Comparison of ENCODE assay signal across 10 mouse cellular contexts in genomic region chr7:110548268-110548667, GRCm38 (mm10).
DNase-seq lines count a peak whose midpoint lies in the region; ATAC-seq and TF ChIP-seq lines count a peak whose summit lies in the region.
"Had no signal": no experiment of that assay in that cellular context is flagged by ENCODE, and none has a peak within 500 bp of the region (broad histone marks: within the 10 kb centered on the region; RNA-seq: fewer than 3 reads in every experiment).

No protein-coding gene starts in this region.

- H3K4me1 ChIP-seq in kidney, adult 2 months (ENCODE audit: control insufficient read depth, insufficient read depth, low read length), result 0 out of 2 replicates have a peak, but pooled peaks cover 3% of the 10 kb centered on the region
- H3K4me1 ChIP-seq: lung, embryonic 15.5 days; neural tube, embryonic 12.5 days had no signal

- no peaks in the 10 kb centered on the region for H3K36me3 ChIP-seq in kidney, adult 2 months (ENCODE audit: control insufficient read depth, insufficient read depth, low read length)
- H3K36me3 ChIP-seq: lung, embryonic 15.5 days; neural tube, embryonic 12.5 days had no signal

- H3K27me3 ChIP-seq in kidney, adult 2 months (replicated peaks; ENCODE audit: control insufficient read depth, insufficient read depth, low read length), result no peaks in the 10 kb centered on the region
- H3K27me3 ChIP-seq: lung, embryonic 15.5 days; neural tube, embryonic 12.5 days had no signal

- WGBS in kidney, adult 2 months, result 57% methylated on average over 1 of the region's 1 CpGs

- H3K4me3 ChIP-seq in kidney, adult 2 months (ENCODE audit: insufficient read depth, low read depth, low read length), result no peak overlapping the region
- H3K4me3 ChIP-seq: lung, embryonic 15.5 days; neural tube, embryonic 12.5 days had no signal

- no peak for TF ChIP-seq POLR2A in kidney, adult 2 months (IDR thresholded peaks at IDR 0.05; ENCODE audit: low read depth, low read length)

- peak; percentile 77 for DNase-seq in cerebellum, adult 9-10 months
- peak; percentile 64 for DNase-seq in kidney, adult 2 months
- no peak for DNase-seq in kidney, postnatal 4 days
- peak; percentile 69 for DNase-seq in 3T3-L1 (ENCODE audit: low read depth, low spot score)
- peak; percentile 32 for DNase-seq in embryo, embryonic 10.5 days (ENCODE audit: low spot score)
- DNase-seq in ovary, postnatal 14 days (ENCODE audit: low spot score), result no peak
- DNase-seq in right cerebral cortex, postnatal 10 days (ENCODE audit: low spot score in 2 of 2), result no peak

- no peak for ATAC-seq in cerebellum, adult (ENCODE audit: insufficient number of reproducible peaks, low FRiP score, low TSS enrichment)

- no peak overlapping the region for H3K27ac ChIP-seq in kidney, adult 2 months (ENCODE audit: insufficient read depth, low read depth, low read length)
- H3K27ac ChIP-seq: lung, embryonic 15.5 days; neural tube, embryonic 12.5 days had no signal

- 0 out of 2 replicates have a peak, but pooled peaks have one; percentile 16 for TF ChIP-seq CTCF in kidney, adult 2 months (conservative IDR thresholded peaks at IDR 0.05; ENCODE audit: insufficient read depth, insufficient read length, low read depth, low read length)

Comparison
In these comparisons a context has a peak if more than half of its experiments do, and no peak if none do; other contexts are left out.
1. DNase-seq: peak in cerebellum, adult 9-10 months (single experiment), kidney, adult 2 months (single experiment), 3T3-L1 (single experiment) and embryo, embryonic 10.5 days (single experiment); none in kidney, postnatal 4 days (0 of 2), ovary, postnatal 14 days (single experiment) and right cerebral cortex, postnatal 10 days (0 of 2).